Mouse (Mus musculus) B cell, adult 2 months (primary cell): Measurements from ENCODE around the gene Dact2.

Experiments
- DNase-seq, 2 experiments: peaks; one replicate each; pipeline ENCODE4 v3.0.0; 2022

Gene Dact2

DNA sequence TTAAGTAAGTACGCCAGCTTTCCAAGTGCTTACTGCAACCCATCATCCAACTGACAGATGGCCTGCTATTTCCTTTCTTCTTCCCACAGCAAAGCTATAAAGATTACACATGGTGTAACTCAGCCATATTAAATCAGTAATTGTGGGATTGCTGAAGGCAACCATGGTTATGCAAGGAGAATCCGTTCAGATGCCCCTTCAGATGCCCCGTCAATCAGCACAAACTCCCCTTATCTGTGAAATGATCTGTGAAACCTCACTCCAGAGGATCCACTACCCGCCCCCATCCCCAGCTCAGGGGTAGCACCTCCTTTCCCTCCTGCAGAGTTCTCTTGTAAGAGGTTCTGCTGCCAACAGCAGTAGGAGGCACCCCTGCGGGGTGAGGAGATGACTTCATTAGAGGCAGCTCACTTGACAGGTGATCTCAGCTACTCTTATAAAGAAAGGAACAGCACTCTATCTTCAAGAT is 3.0 kb upstream of the Dact2 start:
- DNase-seq = no peak

DNA sequence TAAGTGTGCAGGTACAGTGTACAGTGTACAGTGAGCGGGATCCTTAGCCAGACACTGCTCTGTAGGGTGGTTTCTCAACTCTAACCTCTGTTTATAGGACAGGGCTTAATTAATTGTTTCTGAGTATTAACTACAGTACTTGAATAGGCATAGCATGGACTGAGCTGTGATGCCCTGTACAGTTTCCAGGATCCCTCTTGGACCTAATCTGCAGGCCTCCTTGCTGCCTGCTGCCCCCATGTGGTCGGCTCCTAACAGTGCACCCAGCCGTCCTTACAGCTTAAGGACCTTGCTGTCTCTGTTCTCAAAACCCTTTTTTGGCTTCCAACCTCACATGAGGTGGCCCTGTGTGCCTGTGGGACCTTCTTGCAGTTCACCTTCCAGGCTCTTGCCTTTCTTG is 2.0 kb upstream of the Dact2 start:
- peak in 1 of 2 experiments; percentile 7 for DNase-seq

DNA sequence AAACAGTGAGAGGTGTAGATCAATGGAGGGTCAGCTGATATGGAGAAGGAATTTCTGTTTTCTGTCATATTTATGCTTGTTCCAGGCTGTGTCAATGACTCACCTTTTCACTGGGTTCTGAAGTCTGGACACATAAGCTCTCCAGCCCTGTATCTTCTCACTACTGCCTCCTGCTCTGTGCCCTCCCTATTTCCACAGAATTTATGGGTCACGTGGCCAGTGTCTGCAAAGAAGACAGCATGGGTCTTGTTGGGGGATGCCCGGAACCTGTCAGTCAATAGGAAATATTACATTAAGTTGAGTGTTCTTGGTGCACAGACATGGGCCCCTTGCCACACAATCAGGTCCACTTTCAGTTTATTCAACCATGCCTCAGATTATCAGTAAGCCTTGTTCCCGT is 1.1 kb upstream of the Dact2 start:
- DNase-seq = no peak

DNA sequence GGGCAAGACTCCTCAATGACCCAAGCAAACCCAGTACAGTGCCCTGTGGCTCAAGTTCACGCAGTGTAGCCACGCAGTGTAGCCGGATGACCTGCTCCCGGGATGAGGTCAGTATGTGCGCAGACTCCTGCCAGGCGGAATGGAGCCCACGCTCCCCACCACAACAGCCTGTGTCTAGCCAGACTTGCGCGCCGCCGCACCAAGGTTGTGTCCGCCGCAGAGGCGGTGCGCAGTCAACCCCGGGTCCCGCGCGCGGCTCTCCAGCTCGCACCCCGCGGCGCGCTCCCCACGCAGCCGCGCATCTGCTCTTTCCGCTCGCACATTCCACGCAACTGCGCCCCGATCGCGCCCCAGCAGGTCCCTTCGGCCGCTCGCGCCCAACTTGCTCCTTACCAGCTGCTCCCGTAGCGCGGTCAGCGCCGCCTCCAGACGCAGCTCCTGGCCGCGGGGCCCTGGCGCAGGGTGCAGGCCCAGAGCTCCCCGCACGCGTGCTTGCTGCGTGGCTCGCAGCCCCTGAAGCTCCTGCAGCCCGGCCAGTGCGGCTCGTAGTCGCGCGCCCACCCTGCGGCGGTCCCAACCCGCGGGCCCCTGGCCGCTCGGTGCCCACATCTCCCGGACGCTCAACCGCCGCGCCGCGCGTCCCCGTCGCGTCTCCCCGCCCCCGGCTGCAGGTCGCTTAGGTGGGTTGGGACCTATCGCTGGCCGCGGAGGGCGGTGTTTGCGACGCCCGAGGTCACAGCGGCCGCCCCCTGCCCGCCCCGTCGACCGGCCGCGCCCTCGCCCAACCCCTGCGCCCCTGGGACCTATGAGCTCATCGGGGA is 773 bp downstream of the Dact2 start:
- DNase-seq = no peak

DNA sequence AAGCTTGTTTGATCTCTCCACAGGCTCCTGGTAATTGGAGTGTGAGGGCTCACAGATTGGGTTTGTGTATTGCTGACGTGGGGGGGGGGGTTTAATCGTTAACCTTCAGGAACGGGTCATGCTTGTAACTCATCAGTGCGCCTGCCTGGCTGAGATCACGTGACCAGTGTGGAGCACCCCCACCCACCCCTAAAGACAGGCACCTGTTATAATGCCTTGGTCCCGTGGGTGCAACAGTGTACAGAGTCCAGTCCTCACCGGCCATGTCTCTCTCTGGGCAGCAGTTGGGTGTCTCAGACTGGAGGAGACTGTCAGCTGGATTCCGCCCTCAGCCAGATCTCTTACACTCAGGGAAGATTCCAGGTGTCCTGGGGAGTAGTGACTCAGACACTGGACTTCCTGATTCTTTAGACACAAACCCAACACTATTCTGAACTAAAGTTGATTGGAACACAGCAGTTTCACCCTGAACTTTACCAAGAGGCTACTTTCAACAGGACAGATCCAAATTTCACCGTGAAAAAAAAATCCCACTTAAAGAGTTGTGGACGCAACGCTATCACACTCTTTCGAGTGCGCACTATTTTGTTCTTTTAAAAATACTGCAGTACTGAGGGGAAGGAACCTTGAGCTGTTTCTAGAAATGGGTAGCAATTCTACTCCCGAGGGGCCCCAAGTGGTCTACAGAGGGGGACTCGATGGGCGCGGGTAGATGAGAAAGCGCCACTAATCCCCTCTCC is 1.6 kb downstream of the Dact2 start:
- no peak for DNase-seq

DNA sequence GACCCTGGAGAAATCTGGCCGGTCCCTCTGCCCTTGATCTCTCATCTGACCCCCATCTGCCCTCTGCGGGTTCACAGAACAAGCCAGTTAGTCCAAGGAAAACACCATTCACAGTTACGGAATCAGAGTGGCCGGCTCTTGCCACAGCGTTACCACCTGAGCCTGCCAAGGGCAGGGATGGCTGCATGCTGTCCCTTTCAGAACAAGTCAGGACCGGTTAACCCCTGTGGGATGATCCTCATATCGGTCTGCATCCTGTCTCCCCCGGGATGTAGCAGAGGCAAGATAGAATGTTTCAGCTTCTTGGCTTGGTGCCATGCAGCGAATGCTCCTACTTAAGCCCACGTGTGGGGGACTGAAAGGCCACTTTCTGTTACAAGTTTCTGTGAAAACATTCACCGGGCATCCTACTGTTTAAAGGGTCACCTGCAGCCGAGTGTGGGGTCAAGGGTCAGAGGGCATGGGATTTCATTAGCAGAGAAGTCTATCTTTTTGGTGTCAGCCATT is 2.8 kb downstream of the Dact2 start:
- no peak for DNase-seq

DNA sequence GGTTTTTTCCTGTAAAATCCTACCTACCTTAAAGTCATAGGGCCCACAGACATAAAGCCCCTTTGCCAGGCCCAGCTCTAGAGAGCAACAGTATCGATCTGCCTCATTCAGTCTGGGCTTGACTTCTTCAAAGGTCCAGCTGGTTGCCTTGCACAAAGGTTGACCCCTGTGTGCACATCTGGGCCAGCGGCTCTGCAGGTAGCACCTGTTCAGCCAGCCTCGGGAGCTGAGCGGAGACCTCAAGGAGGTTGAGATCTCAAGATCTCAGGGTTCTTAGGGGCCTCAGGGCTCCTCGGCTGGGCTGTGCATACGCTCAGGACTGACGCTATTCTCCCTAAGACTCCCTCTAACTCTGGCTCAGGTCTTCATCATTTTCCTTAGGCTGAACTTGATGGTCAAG is 3.9 kb downstream of the Dact2 start:
- DNase-seq = no peak

DNA sequence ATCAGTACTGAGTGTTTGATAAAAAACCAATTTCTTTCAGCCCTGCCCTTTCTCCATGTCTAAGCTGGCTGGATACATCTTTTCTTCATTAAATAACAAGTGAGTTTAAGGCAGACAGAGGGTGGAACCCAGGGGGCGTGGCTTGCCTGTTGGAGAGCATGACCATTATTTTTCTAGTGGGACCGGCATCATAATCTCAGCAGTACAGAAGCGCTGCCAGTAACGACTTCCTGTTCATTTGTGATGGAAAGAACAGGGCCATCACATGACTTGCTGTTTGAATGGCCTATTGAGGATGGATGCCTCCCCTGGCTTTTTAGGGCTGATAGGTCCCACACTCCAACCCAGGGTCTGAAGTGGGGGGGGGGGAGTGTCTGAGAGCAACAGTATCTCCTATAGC is 4.5 kb downstream of the Dact2 start:
- DNase-seq = no peak

DNA sequence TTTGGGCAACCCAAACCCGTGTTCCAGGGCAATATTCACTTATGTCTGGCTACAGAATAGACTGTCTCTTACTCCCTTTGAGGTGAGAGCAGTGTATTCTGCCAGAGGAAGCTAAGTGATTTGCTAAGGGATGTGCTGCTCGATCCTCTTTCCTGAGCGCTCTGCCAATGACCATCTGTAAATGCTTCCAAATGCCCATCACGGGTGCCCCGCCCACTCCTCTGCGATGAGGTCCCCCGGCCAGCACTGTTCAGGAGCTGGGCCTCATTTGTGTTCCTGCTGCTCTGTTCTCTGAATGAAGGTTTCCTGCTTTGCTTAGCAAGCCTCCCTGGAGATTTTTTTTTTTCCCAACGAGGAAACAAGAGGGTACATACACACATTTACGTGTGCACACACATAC is 11.2 kb downstream of the Dact2 start:
- no peak for DNase-seq

DNA sequence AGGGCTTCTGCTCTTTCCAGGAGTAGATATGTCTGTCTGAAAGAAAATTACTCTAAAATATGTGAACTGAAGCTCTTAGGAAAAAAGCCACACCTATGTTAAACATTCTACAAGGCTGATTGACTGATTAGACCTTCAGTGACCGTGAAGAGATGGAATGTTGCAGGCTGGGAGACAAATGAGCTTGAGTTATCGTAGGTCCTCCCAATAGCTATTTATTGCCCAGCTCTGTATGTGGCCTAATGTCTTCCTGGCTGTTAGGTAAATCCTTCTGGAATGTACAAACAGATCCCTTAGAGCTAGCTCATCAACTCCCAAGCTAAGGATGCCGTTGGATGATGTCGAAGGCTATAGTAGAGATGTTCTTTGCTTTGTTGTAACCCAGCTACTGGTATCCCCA is 11.7 kb downstream of the Dact2 start:
- DNase-seq = no peak

DNA sequence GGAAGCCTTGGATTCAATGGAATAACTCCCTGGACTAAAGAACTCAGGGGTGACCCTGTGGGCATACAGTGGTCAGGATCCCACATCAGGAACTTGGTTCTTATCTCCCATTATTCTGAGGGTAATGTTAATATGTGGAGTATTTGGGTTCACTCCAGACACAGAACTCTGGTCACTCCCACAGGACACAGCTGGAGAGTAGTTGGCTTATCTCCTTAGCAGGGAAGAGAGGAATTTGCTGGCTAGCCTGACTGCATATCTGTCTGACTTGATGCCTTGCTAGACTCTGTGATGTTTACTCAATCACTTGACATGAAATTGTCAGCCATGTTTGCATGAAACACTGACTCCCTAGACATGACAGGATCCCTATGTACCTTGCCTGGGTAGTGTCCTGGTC is 15.6 kb downstream of the Dact2 start:
- no peak for DNase-seq

DNA sequence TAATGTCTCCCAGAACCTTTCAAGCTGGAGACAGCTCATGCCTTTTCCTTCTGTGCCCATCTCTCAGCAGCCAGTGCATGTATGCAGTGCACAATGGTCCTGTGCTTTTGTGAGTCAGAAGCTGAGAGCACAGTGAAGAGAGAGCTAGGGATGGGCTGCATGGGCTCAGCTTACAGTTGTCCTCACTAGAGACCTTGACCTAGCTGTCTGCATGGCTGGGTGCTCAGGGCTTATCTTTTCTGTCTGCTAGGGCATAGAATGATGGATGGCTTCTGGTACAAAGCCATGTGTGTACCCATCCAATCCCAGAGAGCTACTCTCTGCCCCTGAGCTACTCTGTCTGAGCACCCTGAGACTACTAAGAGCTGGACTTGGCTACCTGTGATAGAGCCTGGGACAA is 17.0 kb downstream of the Dact2 start:
- no peak for DNase-seq

DNA sequence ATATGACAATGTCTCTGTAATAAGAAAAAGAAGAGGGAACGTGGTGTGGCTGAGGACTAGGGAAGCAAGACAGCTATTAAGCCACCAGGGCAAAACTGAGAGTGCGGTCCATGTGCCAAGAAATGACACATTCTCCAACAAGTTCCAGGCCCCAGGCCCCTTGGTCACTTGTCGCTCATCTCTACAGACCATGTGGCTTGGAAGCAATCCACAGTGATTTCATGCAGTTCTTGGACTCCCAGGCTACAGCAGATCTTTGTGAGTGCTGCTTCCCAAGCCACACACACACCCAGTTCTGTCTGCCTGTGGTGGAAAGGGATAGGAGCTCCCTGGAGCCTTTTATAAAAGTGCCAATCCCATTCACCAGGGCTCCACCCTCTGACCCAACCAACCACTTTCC is 17.9 kb downstream of the Dact2 start:
- no peak for DNase-seq

DNA sequence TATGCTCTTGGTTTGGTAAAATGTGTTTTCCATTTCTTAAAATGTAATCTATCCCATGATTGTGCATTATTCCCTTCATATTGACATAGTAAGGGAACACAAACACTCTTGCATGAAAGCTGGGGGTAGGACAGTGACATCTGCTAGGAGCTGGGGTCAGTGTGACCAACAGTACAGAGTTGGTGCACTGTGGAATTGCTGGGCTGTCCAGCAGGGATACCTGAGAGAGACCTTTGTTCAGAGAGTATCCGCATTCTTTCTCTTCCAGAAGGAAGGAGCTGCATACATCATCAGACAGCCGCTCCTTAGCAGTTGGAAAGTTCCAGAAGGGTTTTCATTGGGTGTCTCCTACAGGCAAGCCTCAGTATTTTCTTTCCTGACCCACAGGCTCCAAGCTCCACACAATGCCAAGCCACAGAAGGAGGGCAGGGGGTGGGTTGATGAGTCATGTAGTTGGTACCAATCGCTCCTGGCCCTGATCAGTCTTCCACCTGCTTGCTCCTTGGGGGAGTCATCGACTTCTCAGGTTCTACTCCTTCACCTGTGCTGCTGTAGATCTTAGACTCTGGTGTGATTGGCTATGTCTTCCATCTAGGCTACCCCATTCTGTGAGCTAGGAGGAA is 19.8 kb downstream of the Dact2 start:
- no peak for DNase-seq

DNA sequence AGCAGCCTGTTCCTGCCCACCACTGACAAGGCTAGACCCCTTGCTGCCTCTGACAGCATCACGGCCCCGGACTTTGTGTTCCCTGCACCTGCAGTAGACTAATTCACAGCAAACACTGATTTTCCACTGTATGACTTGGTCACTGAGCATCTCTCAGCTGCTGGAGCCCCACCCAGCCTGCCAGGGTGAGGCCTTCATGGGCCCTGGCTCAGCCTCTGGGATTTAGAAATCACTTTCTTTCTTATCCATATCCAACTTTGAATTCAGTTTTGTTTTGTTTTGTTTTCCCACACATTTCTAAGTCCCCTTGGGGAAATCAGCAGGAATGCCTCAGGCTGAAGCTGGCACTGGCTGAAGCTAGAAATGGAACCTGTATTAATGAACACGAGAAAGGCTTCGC is 20.4 kb downstream of the Dact2 start:
- no peak for DNase-seq

DNA sequence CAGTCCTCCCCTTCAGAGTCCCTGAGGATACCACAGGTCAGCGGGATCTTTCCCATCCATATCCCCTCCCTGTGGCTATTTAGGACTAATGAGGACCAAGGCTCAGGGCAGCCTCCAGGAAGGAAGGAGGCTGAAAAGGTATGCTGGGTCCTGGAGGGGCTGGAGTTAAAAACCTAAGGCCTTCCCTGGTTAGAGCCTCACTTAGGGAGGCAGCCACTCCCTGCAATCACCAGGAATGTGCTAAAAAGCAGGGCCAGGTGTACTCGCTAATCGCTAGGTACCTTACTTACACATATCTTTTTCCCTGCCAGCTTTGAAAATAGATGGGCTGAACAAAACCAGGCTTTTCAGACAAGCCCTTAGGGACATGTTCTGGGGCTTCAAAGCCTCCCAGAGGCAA is 21.2 kb downstream of the Dact2 start:
- DNase-seq = no peak

DNA sequence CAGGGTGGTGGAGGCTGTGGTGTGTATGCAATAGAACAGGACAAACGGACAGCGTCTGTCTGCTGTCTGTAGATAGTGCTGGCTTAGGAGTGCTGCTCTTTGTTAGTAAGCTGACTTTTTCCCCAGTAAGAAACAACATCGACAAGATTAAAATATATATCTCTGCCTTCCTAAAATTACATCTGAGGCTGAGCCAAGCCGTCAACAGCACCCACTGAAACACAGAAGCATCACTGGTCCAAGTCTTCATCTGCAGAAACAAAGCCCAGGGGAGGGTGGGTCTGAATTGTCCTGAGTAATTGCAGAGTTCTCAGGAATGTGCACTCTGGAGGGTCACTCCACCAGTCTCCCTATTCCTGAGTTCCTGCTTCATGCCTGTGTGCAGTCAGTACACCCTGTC is 25.2 kb downstream of the Dact2 start:
- no peak for DNase-seq

DNA sequence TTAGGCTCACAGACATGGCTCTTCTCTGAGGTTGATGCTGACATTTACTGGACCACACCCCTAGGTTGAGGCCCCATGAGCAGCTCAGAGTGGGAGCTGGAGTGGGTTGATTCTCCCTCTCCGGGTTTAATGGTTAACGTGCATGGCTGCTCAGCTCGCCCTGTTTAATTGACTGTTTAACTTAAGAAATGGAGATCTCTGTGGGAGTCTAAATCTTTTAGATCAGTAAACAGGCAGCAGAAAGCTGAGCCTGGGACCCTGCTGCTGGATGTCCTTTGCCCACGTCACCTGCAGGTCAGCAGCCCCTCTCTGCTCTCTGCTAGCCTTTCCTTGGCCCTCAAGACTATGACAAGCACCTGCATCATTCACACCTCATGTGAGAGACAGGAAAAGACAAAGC is 25.6 kb downstream of the Dact2 start:
- no peak for DNase-seq

DNA sequence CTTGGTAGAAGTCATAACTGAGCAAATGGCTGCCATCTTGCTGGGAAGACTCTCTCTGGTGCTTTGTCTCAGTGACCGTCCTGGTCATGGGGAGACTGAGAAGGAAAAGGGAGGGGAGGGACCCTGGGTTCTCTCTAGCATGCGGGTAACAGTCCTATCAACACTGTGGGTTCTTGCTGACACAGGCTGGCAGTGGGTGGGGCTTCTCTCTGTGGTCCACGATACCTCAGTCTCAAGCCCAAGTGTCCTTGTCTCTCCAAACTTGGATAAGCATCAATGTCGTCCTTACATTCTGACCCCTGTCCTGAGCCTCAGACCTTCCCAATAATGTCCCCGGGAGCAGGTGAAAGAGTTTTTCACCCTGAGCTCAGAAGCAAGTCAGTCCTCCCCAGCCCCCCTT is 26.1 kb downstream of the Dact2 start:
- no peak for DNase-seq

DNA sequence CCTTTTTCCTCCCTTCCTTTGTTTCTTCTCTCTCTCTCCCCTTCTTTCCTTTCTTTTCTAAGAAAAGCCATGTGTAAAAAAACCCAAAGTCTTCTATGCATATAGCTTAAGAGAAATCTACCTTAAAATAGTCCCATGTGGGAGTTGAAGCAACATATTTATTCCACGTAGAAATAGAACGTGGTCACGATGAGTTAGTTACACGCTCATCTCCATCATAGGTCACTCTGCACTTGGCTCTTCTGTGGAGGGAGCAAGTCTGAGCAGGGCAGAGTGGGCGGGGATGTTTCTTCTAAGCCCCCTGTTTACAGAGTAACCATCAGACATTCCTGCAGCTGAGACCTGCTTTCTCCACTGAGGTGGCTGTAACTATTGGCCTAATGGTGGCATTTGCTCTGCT is 27.1 kb downstream of the Dact2 start:
- no peak for DNase-seq

DNA sequence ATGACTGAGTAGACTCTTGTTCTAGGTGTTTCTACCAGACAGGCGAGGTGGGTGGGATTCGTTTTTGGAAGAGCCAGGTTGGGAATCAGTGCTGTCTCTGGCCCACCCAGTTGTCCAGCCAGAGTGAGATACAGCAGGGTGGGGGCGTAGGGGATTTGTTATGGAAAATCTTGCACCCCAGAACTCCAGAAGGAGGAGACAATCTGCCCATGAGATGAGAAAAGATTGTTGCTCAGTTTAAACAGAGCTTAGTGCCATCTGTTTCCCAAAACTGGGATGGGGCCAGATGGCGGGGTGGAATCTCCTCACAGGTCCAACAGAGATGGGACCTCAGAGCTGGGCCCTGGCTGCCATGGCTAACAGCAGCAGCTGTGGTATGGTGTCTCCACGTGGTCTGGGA is 28.4 kb downstream of the Dact2 start:
- DNase-seq = no peak

DNA sequence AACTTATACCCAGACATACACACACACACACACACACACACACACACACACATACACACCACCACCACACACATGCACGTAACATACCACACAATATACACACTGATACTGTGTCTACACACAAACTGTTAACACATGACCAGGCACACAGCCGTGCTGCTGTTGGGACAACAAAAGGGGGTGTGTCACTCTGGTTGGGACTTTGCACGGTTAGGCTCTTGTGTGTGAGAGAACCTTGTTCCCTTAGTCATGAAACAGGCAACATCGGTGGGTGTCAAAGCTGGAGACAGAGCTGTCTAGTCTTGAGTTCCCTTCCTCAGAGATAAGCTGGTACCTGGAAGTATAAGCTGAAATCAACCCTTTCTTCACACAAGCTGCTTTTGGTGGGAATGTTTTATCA is 29.1 kb downstream of the Dact2 start:
- no peak for DNase-seq

DNA sequence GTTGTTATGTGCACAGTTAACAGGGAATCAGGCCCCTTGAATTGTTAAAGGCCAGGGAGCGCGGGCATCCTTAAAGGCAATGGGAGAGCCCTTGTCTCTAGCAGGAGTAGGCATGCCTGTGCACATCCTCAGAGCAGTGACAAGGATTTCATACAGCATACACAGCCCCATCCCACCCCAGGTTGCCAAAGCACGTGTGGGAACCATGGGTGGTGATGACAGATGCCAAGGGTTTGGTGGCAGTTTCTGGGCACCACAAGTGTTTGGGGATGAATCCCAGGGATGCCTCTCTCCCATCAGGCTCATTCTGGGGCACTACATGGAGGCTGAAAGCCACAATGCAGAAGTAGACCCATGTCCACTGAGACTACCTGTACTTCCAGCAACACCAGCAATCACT is 29.7 kb downstream of the Dact2 start:
- DNase-seq = no peak

DNA sequence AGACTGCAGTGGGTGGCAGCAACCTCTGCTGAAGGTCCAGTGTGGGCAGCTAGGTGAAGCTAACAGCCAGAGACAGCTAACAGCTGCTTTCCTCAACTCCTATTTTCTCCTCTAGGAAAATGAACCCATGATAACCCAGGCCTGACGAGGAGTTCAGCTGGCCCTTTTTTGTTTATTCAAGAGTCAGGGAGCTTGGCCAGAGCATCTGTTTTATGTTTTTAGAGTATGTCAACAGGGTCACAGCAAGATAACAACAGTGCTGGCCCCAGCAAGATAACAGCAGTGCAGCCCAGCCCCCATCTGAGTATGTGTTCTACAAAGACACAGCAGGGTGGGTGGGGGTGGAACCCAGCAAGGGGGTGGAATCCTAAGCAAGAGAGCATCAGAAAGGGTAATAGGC is 30.6 kb downstream of the Dact2 start:
- DNase-seq = no peak
